Mouse (Mus musculus): ENCODE results near the gene Mfsd6l.

The Mfsd6l gene

DNA sequence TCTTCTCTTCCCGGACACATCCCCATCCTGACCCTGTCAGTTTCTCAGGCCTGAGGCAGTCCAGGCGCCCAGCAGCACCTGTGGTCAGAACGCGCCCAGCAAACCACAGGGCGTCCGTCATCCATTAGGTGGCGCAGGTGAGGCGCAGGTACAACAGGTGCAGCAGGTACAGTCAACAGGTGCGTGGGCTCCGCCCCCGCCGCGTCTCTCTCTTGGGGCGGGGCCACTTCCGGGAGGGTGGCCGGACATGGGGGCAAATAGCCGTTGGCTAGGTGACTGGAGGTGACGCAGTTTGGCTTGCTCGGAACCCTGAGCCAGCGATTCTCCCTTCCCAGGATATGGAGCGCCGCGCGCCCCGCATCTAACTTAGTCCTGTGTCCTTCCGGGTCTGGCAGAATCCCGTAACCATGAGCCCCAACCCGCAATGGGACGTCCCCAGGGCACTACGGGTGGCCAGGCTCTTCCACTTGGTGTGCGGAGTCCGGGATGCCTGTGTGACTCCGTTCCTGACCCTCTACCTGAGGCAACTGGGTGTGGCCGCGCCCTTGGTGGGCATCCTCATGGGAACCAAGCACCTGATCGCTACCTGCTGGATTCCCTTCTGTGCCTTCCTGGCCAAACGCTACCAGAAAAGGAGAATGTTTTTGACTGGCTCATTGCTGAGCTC is at the start of gene Mfsd6l:
Gene Mfsd6l (plus strand): TSS at position 269 of the 667 bp plus-strand sequence.
- WGBS, result 18% methylated on average over 37 of the region's 37 CpGs

DNA sequence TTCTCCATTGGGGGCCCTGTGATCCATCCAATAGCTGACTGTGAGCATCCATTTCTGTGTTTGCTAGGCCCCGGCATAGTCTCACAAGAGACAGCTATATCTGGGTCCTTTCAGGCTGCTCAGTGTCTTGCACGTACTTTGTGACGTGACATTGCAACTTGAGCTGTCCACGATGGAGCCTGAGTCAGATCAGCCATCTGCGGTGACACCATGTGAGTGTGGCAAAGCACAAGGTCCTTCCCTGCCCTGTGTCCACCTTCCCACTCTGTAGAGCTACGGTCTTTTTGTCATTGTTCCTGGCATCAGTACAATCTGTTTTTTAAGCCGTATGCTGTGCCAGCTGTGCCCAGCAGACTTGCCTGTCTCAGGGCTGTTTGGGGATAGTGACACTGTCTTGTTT is 48.7 kb upstream of the Mfsd6l start:
- 78% methylated on average over 7 of the region's 7 CpGs for WGBS

DNA sequence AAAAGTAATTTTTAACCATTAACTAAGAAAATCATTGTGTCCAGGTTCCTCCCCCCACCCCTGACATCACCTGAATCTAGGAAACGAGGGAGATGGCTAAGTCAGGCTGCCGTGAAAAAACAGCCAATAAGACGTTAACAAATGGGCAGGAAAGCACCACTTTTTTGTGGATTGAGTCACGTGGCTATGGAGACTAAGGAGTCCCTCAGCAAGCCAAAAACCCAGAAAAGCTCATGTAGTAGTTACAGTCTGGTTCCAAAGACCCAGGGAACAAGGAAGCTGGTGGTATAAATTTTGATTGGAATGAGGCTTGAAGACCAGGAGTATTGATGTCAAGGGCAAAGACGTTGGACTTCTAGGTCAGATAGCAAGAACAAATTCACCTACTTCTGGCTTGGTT is 47.4 kb upstream of the Mfsd6l start:
- WGBS, result 74% methylated on average over 5 of the region's 5 CpGs

DNA sequence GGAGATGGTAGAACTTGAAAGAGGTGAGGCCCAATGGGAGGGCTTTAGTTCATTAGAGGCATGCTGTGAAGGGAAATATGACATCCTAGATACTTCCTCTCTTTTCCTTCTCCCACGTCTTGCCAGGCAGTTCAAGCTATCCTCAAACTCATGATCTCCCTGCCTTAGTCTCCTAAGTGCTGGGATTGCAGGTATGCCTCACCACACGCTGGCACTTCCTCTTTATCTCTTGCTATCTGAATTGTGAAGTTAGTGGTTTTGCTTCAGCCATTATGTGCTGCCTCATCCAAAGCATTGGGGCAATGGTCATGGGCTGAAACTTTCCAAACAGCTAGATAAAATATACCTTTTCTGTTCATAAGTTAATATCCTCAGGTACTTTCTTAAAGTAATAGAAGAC is 46.8 kb upstream of the Mfsd6l start:
- WGBS, result 85% methylated on average over 2 of the region's 2 CpGs

DNA sequence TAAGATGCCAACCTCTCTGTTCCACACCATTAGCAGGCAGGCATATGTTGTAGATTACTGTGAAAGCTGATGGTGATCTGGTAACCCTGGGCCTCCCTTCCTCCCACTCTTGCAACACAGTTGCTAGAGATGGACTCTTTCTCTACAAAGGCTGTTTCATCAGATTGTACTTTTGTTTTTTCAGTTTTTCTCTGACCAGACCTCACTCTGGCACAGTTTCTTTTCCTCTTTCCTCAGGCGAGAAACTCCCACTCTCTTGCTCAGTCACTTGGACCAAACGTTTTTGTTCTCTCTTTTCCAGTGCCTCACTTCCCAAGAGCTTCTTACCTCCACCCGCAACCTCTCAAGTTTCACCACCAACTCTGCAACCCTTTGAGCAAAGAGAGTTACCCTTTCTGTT is 42.0 kb upstream of the Mfsd6l start:
- WGBS, result 28% methylated on average over 3 of the region's 3 CpGs

DNA sequence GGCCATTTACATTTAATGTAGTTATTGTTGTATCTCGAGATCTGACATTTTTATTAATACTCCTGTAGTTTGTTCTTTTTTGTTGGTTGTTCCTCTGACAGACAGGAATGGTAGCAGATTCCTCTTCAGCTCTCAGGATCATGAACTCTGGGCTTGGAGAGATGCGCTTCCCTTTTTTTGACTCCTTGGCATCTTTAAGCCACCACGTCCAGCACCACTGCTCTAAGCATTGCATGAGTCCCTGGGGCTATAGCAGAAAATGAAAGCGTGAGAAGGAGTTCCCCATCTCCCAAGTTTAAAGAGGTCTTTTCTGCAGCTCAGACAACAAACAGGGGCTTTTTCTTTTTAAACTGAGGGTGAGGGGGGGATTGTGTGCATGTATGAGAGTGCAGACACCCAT is 36.6 kb upstream of the Mfsd6l start:
- WGBS, result 92% methylated on average over 4 of the region's 4 CpGs

DNA sequence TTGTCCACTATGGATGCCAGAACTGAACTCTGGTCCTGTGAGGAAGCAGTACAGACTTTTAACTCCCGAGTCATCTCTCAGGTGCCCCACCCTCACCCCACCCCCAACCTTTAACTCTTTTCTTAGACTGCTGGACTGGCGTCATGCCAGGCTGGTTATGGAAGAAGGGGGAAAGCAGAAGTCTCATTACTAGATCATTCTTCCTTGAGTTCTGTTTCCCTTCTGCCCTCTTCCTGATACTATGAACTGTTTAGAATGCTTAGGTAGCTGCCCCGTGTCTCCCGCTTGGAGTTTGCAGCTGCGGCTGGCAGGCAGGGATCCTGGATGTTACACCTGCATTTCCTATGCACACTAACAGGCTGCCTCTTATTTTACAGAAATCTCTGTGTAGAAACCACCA is 36.2 kb upstream of the Mfsd6l start:
- 82% methylated on average over 5 of the region's 5 CpGs for WGBS

DNA sequence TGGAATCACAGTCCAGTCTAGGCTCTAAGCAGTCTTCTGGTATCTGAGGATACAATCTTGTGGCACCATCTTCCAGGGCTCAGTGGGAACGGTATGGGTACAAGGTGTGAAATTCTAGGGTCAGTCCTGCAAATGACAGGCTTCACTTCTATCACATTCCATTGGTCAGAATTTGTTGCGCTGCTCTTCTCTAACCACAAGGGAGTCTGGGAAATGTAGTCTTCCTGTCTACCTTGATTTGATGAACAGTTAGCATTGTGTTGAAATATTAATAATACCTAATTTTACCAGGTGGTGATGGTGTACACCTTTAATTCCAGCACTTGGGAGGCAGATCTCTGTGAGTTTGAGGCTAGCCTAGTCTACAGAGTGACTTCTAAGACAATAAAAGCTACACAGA is 35.5 kb upstream of the Mfsd6l start:
- WGBS, result 95% methylated on average over 2 of the region's 2 CpGs

DNA sequence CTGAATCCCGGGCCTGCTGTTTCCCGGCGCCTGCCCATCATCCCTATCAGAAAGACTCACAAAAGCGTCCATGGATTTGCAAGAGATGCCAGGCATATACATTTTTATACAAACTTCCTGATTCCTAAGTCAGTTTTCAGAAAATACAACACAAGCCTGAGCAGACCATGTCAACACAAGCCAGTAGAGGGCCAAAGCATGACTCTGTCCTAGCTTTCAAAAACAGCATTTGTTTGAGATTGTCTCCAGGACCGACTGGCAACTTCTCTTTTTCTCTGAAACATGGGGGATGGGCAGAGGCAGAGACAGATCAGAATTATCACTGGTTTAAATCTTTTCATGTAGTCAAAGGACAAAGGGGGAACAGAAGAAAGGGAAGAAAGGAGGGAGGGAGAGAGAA is 34.6 kb upstream of the Mfsd6l start:
- WGBS, result 82% methylated on average over 5 of the region's 5 CpGs

DNA sequence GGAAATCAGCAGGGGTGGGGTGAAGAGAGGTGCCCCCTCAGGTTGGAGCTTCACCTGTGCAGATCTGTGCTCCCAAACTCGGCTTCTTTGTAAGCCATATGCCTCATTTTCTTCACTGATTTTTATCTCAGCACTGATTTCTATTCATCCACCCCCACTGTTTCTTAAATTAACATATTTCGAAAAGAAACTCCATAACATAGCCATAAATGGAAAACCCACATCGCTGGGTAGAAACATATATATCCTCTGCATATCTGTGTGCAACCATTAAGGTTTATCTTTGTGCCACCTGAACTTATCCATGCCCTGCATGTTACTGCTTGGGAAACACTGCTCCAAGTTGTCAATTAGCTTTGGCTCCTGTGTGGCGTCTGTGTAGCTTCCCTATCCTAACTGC is 29.5 kb upstream of the Mfsd6l start:
- 55% methylated on average over 4 of the region's 4 CpGs for WGBS

DNA sequence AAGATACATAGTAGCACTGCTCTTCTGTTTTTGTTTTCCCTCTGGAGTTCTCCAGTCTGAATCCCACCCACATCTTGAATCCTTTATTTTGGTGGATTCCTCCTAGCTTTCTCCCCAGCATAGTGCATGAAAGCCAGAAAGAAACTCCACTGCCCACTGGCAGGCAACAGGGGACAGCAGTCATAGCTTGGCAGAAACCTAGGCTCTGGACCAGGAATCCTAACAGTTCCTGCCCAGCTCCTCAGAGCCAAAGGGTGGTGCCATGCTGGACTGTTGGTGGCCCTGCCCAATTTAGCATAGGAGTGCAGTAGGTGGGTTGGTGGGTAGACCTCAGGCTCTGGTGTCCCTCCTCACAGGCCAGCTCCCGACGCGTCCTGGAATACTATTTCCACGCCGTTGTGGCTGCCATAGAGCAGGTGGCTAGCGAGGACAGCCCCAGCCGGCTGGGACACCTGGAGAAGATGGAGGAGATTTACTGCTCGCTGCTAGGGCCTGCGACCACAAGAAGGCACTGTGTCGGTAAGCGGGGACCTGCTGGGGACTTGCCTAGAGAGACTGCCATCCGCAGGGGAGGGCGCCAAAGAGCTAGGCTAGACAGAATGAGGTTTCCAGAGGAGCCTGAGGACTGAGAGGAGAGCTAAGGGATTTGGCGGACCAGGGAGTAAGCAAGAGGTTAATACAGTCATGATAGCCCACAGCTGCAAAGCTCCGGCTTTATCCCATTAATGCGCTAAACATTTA is 24.8 kb upstream of the Mfsd6l start:
- WGBS, result 28% methylated on average over 16 of the region's 16 CpGs

DNA sequence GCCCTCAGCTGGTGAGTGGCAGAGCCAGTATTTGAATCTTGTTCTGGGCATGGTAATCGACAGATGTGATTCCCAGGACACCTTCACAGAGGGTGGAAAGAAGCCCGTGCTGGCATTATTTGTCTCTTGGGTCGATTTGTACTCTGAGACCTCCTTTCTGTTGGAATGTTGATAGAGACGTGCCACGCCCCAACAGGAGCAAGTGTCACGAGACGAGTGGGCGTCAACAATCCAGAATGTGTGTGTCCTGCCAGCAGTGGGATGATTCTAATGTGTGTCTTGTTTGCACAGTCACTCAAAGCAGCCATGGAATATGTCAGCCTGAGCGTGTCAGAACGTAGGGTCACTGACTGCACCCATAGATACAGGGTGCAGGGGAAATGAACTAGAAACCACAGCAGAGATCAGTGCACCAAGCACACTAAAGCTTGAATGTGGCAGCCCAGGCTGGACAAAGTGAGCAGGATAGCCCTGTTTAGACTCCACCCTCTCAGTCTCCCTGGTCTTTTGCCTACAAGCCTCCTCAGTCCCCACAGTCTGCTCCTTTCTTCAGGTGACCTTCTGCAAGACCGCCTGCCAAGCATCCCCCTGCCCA is 23.9 kb upstream of the Mfsd6l start:
- WGBS, result 74% methylated on average over 11 of the region's 11 CpGs

DNA sequence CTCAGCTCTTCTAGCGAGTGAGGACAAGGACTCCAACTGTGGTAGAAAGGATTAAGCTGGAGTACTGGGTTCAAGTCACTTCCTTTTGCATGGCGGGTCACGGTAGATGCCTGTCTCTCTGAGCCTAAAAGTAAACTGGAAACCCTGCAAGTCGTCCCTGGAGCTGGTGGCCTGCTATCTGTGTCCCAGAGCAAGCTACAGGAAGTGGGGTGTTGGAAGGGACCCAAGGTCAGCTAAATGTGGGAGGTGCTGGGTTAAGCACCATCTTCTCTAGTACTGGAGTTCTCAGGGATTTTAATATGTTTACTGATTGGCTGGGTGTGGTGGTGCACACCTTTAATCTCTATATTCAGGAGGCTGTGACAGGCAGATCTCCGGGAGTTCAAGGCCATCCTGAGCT is 23.2 kb upstream of the Mfsd6l start:
- WGBS, result 85% methylated on average over 5 of the region's 5 CpGs

DNA sequence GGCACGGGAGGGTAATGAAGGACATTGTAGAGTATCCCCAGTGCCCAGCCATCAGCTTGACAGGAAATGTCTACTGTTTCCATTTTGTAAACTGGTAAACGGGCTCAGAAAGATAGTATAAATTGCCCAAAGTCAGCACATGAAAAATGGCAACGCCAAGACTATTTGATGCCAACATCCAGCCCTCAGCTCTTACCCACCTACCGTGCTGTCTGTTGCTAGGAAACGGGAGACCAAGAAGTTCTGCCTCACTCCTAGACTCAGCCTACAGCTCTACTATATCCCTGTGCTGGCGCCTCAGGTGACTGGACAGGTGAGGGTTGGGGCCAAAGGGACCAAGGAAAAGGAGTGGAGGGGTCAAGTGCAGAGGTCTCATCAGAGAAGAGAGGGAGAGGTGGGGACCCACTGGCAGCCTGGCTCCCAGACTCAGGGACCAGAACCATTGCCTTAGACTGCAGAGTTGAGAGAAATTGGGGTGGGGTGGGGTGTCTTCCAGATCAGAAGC is 22.0 kb upstream of the Mfsd6l start:
- 58% methylated on average over 6 of the region's 6 CpGs for WGBS

DNA sequence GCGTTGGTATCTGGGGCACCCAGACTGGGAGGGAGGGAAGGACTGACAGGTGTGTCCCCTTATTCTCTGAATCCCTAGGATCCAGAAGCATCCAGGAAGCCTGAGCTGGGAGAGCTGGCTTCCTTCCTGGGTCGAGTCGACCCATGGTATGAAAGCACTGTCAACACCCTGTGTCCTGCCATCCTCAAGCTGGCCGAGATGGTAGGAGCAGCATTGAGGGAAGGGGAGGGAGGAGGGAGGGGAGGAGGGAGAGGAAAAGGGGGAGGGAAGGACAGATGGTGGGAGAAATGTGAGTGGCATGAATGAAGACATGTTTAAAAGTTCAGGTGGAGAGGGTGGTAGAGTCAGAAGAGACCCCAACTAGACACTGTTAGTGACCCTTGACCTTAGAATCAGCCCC is 20.0 kb upstream of the Mfsd6l start:
- 58% methylated on average over 4 of the region's 4 CpGs for WGBS

DNA sequence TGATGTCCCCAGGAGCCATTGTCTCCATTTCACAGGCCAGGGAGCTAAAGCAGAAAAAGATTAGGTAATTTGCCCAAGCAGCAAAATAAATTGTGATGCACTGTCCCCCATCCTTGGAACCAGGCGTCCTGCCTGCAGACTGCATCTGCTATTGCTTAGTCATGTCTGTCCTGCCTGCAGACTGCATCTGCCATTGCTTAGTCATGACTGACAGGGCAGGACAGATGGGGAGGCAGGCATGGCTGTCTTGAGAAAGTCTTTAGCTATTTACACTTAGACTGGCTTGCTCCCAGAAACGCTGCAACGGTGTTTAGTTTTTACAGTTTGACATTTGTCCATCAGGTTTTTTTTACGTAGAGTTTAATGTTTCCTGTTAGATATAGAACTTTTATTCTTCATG is 19.5 kb upstream of the Mfsd6l start:
- WGBS, result 36% methylated on average over 4 of the region's 4 CpGs

DNA sequence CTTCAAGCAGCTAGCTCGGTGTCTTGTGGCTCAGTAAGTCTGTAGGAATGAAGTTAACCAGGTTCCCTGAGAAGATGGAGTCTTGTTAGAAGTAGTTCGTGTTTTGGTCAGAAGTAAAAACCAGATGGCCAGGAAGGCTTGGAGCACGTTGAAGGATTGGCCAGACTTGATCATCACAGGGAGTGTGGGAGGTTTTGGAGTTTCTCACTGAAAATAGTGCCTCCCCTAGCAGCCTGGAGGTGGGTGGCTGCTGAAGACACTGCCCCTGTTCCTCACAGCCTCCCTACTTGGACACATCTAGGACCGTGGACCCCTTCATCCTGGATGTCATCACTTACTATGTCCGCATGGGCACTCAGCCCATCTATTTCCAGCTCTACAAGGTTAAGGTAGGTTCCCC is 16.4 kb upstream of the Mfsd6l start:
- WGBS, result 53% methylated on average over 5 of the region's 5 CpGs

DNA sequence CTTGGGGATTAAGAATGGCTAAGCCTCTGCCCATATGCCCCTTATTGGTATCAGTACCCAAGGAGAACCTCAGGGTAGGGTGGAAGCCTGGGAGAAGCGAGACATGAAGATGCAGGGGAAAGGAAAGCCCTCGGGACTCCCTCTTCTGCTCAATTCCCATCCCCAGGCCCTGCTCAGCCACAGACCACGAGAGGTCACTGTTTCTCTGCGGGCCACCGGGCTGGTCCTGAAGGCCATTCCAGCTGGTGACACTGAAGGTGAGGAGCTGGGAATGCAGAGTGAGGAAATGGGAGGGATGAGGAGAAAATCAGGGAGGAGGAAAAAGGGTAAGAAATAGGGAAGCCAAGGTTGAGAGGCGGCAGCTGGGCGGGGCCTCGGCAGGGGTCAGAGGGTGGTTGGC is 11.4 kb upstream of the Mfsd6l start:
- WGBS, result 36% methylated on average over 8 of the region's 8 CpGs

DNA sequence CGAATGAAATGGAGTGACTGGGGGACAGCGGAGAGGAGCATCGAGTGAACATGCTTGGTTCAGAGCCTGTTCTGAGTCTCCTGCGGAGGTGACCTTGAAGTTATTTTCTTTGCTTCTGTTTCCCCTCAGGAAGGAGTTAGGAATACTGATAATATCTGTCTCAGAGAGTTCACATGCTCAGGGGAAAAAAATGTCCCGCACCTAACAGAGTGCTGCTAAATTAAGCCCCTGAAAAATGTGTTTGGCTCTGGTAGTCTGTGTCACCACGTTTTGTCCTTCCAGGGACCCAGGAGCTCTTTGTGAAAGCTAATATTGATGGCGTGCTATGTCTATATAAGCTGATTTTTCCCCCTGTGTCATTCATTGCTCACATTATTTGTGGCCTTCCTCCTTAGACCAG is 10.8 kb upstream of the Mfsd6l start:
- 62% methylated on average over 7 of the region's 7 CpGs for WGBS

DNA sequence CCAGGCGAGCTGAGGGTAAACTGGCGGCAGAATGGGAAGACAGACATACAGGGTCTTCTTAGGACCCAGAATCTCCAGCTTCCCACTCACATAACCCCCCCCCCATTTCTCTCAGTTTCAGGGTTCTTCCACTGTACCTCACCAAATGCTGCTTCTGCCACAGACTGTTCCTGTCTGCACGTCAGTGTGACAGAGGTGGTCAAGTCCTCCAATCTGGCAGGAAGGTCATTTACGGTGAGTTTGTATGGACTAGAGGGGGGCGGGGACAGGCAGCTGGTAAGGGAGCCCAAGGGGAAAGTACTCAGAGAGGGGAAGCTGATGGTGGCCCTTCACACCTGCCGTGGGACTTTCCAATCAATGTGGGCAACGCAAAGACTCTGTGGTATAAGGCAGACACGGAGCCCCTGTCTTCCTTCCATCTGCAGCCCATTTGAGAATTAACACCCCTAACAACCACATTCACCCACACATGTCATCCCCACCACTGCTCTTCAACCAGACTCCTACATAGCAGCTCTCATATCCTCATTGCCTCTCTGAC is 10.2 kb upstream of the Mfsd6l start:
- WGBS, result 89% methylated on average over 8 of the region's 8 CpGs

DNA sequence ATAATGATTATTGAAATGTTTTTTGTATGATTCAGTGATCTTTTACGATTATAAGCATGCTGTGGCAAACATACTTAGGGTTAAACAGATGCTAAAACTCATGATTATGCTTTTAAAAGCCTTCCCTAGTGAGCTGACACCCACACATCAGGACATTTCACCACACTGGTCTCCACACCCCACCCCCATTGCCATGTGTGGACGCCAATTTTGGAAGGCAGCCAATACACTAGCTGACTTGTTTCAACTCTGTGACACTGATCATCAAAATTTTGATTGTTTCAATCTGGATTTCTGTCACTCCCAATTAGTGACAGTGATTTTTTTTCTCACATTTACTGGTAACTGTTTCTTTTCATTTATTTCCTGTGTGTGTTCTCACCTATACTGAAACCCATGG is 8.5 kb upstream of the Mfsd6l start:
- 37% methylated on average over 2 of the region's 2 CpGs for WGBS

DNA sequence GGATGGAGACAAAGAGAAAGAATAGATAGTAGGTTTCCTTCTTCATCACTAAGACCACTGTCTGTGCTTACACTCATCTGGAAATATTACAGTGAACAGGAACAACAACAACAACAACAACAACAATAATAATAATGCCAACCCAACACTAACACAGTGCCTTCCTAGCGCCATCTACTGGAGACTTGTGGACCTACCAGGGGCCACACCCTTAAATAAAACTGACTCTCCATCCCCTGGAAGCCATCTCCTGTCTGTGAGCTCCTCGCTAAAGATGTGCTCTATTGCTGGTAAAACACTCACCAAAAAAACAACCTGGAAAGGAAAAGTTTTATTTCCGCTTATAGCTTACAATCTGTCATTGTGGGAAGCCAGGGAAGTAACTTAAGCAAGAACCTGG is 6.4 kb upstream of the Mfsd6l start:
- 43% methylated on average over 3 of the region's 3 CpGs for WGBS

DNA sequence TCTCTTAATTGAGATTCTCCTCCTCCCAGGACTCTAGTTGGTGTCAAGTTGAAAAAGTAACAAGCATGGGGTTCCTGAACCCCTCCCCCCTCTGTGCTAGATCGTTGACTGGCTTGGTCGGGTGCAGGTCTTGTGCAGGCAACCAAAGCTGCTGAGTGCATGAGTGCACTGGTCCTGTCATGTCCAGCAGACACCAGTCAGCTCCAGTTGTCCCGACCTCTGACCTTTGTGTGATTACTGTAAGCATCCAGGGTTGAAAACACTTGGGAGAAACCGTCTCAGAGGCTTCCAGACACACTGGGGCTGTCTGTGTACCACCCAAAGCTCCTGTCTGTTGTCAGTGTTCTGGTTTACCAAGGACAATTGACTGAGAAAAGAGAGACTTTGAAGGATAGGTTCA is 5.6 kb upstream of the Mfsd6l start:
- WGBS, result 81% methylated on average over 4 of the region's 4 CpGs
